Mouse (Mus musculus) testis, adult 2 months (tissue): Measurements from ENCODE around the gene Mcub.

ENCODE experiments used
- CTCF ChIP-seq: fragments of 200-500 bp; IDR thresholded peaks from 2 replicates; pipeline ENCODE4 v1.5.1; 2012; ENCODE audit warnings: low read depth, mild to moderate bottlenecking, inconsistent platforms, low read length, moderate library complexity; ENCODE audit not compliant: control insufficient read depth, insufficient read depth, insufficient replicate concordance
- POLR2A ChIP-seq: fragments of 200-500 bp; IDR thresholded peaks from 2 replicates; pipeline ENCODE4 v1.6.1; 2012; ENCODE audit warnings: low read depth, mild to moderate bottlenecking, inconsistent platforms, low read length, moderate library complexity; ENCODE audit not compliant: control insufficient read depth

DNA sequence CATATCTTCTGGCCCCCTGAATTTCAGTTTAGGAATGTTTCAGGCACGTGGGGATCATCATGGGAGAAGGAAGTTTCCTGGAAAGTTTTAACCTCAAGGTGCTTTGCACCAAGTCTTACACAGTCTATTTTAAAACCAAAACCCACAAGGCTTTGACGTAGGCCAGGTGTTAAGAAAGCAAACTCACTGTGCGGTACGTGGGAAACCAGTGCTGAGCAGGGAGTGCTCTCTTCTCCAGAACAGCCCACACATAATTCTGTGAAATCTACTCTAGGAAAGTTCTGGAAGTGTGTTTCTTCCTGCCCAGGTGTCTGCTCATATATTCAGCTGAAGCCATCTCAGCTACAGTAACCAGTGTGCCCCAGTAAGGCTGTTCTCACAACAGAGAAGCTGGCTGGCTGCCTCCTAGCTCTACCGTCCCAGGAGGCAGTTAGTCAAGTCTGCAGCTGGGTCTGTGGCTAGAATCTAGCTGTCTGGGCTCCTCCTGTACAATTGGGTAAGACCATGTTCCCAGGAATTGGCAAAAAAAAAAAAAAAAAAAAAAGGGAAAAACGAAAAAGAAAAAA is 39.7 kb downstream of the Mcub start:
- no peak for TF ChIP-seq POLR2A
- no peak for TF ChIP-seq CTCF
